Mouse (Mus musculus) neutrophil, adult 83 days (primary cell): Measurements from ENCODE around the gene Alg5. TPM values are rescaled to one million over a fixed set of nuclear protein-coding genes. Genes with fewer than 3 reads are reported as not detected.

Experiments
- total RNA-seq, 2 experiments: library from RNA; stranded (reverse); gene quantifications; one replicate each; pipeline ENCODE4 v1.2.4; 2023

The Alg5 gene
- 10 to 100 TPM in 1 of 2 experiments, 1 to 10 TPM in 1; 9.1 to 11.7 TPM for total RNA-seq

GRCm38 (mm10) chr3:54735247-54736046 is at the start of gene Alg5, which contains the start of gene Exosc8:
Gene Alg5 (plus strand): TSS chr3:54735539.
Gene Exosc8 (minus strand): TSS chr3:54735393.

GRCm38 (mm10) chr3:54692202-54693055 is 42.9 kb upstream of the Alg5 start, which contains the start of gene Supt20:
Gene Supt20 (plus strand): TSS chr3:54692807.

GRCm38 (mm10) chr3:54714253-54714652 is 21.1 kb upstream of the Alg5 start, which contains the start of gene Gm21958:
Gene Gm21958 (minus strand): TSS chr3:54714353.

GRCm38 (mm10) chr3:54755145-54756041 is 20.1 kb downstream of the Alg5 start, which contains the start of gene Smad9:
Gene Smad9 (plus strand): TSS chr3:54755582.

Other genes starting within 250 kb of the Alg5 start
- 10 to 100 TPM; 89.9 to 93.9 TPM for gene Supt20, start 42.7 kb upstream of the Alg5 start, total RNA-seq
- not detected for gene Gm21958, start 21.2 kb upstream of the Alg5 start, total RNA-seq
- gene Exosc8, start 146 bp upstream of the Alg5 start, total RNA-seq: 10 to 100 TPM; 49.1 to 53.2 TPM
- not detected for gene Smad9, start 20.0 kb downstream of the Alg5 start, total RNA-seq
- gene Rfxap, start 72.3 kb downstream of the Alg5 start, total RNA-seq: 10 to 100 TPM; 20.8 to 21.6 TPM
- not detected for gene Sertm1, start 180.3 kb downstream of the Alg5 start, total RNA-seq